Mouse (Mus musculus): ENCODE results near the gene Nrsn1.

DNA sequence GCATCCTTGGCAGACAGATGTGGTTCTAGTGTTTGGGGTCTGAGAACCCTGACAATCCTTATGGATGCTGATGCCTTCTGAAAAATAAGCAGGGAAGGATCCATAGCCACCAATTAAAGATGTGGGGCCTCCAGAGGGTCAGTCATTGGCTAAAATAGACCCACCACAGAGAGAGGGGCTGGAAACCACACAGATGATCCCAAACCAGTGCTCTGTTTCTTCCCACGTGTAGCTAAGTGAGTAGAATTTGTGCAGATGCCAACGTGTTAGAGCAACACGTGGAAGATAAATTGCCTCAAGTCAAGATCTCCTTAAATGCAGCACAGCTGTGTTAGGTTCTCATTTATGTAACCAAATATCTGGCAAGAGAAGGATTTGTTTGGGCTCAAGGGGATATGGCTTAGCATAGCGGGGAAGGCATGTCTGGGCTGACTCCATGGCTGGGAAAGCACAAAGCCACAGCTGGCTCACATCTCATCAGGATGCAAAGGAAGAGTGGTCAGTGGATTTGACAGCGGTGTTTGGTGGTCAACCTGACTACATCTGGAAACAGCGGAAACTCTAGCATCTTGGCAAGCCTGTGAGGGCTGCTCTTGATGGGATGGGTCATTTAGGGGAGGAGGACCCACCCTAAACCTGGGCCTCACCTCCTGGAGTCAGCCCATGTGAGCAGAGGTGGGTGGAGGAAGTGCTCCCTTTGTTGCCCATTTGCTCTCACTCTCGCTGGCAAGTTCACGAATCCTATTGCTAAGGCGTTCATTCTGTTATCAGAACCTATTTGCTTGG lies 15.6 kb downstream of the Nrsn1 start:
- no peak for TF ChIP-seq CTCF (IDR thresholded peaks at IDR 0.05; ENCODE audit: extremely low read depth, insufficient read depth, insufficient read length, insufficient replicate concordance)
- no peak for TF ChIP-seq POLR2A (IDR thresholded peaks at IDR 0.05; ENCODE audit: low read depth, low read length)
